Mouse (Mus musculus): Measurements from ENCODE around the gene Acot3. TPM values are rescaled to one million over a fixed set of nuclear protein-coding genes. Genes with fewer than 3 reads are reported as not detected.

Acot3 gene
- polyA plus RNA-seq, 1 experiment from 2014 or later, result 0.70 TPM

GRCm38 (mm10) chr12:84109924-84110323 lies 58.0 kb downstream of the Acot3 start:
- 78% methylated on average over 1 of the region's 1 CpGs for WGBS
- Histone ChIP-seq H3K4me2 (replicated peaks) (no peak overlapping the region), H3K9me3 (no peaks in the 10 kb centered on the region), H3K4me1 (peaks cover 4% of the 10 kb centered on the region), H3K27ac (no peak overlapping the region), H3K36me3 (no peaks in the 10 kb centered on the region), H3K4me3 (no peak overlapping the region), H3K27me3 (replicated peaks) (no peaks in the 10 kb centered on the region), H3K9ac (no peak overlapping the region)
- no peak for ATAC-seq (ENCODE audit: low FRiP score, low read depth)

Other genes with a start within 250 kb of the Acot3 start
- 28.1 and 29.0 TPM in 2 replicates for gene Numb, start 130.2 kb upstream of the Acot3 start, polyA plus RNA-seq (2016; fragmentation: Nextera tagmentation; extraction: Ambion mirVana)
- 21.4 and 22.6 TPM in 2 replicates for gene Riox1, start 101.5 kb upstream of the Acot3 start, polyA plus RNA-seq (2016; fragmentation: Nextera tagmentation; extraction: Ambion mirVana)
- not detected in 2 replicates for gene Heatr4, start 67.3 kb upstream of the Acot3 start, polyA plus RNA-seq (2016; fragmentation: Nextera tagmentation; extraction: Ambion mirVana)
- 14.4 and 14.5 TPM in 2 replicates for gene Acot2, start 64.3 kb upstream of the Acot3 start, polyA plus RNA-seq (2016; fragmentation: Nextera tagmentation; extraction: Ambion mirVana)
- 82.1 and 83.4 TPM in 2 replicates for gene Acot1, start 42.7 kb upstream of the Acot3 start, polyA plus RNA-seq (2016; fragmentation: Nextera tagmentation; extraction: Ambion mirVana)
- 0.09 and 0.20 TPM in 2 replicates for gene Acot4, start 13.8 kb upstream of the Acot3 start, polyA plus RNA-seq (2016; fragmentation: Nextera tagmentation; extraction: Ambion mirVana)
- not detected in 2 replicates for gene Gm49366, start 13.2 kb upstream of the Acot3 start, polyA plus RNA-seq (2016; fragmentation: Nextera tagmentation; extraction: Ambion mirVana)
- gene Acot5, start 17.2 kb downstream of the Acot3 start, polyA plus RNA-seq (2016; fragmentation: Nextera tagmentation; extraction: Ambion mirVana), result 0.25 TPM in 1 of 2 replicates, not detected in the other
- gene Acot6, start 48.5 kb downstream of the Acot3 start, polyA plus RNA-seq (2016; fragmentation: Nextera tagmentation; extraction: Ambion mirVana), result 0.75 and 1.0 TPM in 2 replicates
- gene Dnal1, start 62.2 kb downstream of the Acot3 start, polyA plus RNA-seq (2016; fragmentation: Nextera tagmentation; extraction: Ambion mirVana), result 6.6 and 7.0 TPM in 2 replicates
- 2.8 and 3.2 TPM in 2 replicates for gene Pnma1, start 96.3 kb downstream of the Acot3 start, polyA plus RNA-seq (2016; fragmentation: Nextera tagmentation; extraction: Ambion mirVana)
- gene Elmsan1, start 166.7 kb downstream of the Acot3 start, polyA plus RNA-seq (2016; fragmentation: Nextera tagmentation; extraction: Ambion mirVana), result 6.1 and 6.3 TPM in 2 replicates
- gene Ptgr2, start 233.1 kb downstream of the Acot3 start, polyA plus RNA-seq (2016; fragmentation: Nextera tagmentation; extraction: Ambion mirVana), result 14.2 and 17.4 TPM in 2 replicates